Mouse (Mus musculus): Measurements from ENCODE around the gene Fam83e. TPM values are rescaled to one million over a fixed set of nuclear protein-coding genes. Genes with fewer than 3 reads are reported as not detected.

The Fam83e gene
- polyA plus RNA-seq, 1 experiment, result 0.48 TPM

DNA sequence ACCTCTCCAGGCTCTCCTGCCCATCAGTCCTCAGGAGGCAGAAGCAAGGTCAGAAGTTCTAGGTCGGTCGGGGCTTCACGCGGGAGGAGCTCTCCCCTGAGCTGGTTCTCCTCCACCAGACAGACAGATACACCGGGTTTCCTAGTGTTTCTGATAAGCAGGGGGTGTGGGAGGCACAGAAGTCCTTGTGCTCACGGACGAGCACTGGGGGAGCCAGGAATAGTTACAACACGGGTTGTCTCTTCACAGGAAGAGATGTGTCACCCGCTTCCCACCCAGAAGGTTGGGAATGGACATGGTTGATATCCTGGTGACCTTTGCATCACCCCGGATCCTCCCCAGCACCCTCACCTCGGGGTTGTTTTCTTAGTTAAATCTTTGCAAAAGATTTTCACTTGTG, 31.2 kb upstream of the Fam83e start:
- Histone ChIP-seq H3K4me3 (ENCODE audit: insufficient read depth, poor library complexity, severe bottlenecking) (no peak overlapping the region), H3K36me3 (ENCODE audit: control insufficient read depth, insufficient read depth) (no peaks in the 10 kb centered on the region), H3ac (ENCODE audit: control insufficient read depth, insufficient read length, low read depth) (no peak overlapping the region), H3K79me2 (ENCODE audit: control insufficient read depth, insufficient read depth) (no peaks in the 10 kb centered on the region), H3K79me3 (ENCODE audit: low read depth) (no peaks in the 10 kb centered on the region), H3K27me3 (ENCODE audit: control insufficient read depth, insufficient read depth, insufficient read length) (no peaks in the 10 kb centered on the region)
- TF ChIP-seq MAX (IDR thresholded peaks at IDR 0.05) (no peak), FOSL1 (IDR thresholded peaks at IDR 0.05; ENCODE audit: insufficient read depth, low read length, poor library complexity, severe bottlenecking) (no peak), USF1 (IDR thresholded peaks at IDR 0.05; ENCODE audit: low read depth) (no peak), MYOG (IDR thresholded peaks at IDR 0.05; ENCODE audit: control insufficient read depth, extremely low read depth, insufficient read length) (no peak), MYOD1 (IDR thresholded peaks at IDR 0.05; ENCODE audit: control insufficient read depth, insufficient read length, low read depth) (no peak), CTCF (IDR thresholded peaks at IDR 0.05; ENCODE audit: control insufficient read depth, insufficient read depth, insufficient read length) (no peak), CEBPB (IDR thresholded peaks at IDR 0.05; ENCODE audit: low read depth) (no peak)

- TF ChIP-seq CEBPB (IDR thresholded peaks at IDR 0.05; ENCODE audit: low read depth) (no peak), CTCF (IDR thresholded peaks at IDR 0.05; ENCODE audit: control insufficient read depth, insufficient read depth, insufficient read length) (no peak), FOSL1 (IDR thresholded peaks at IDR 0.05; ENCODE audit: insufficient read depth, low read length, poor library complexity, severe bottlenecking) (no peak), MYOG (IDR thresholded peaks at IDR 0.05; ENCODE audit: control insufficient read depth, extremely low read depth, insufficient read length) (no peak), MAX (IDR thresholded peaks at IDR 0.05) (no peak), USF1 (IDR thresholded peaks at IDR 0.05; ENCODE audit: low read depth) (no peak), MYOD1 (IDR thresholded peaks at IDR 0.05; ENCODE audit: control insufficient read depth, insufficient read length, low read depth) (no peak)
- no peaks in the 10 kb centered on the region for H3K79me3 ChIP-seq (ENCODE audit: low read depth)
- no peak overlapping the region for H3K4me3 ChIP-seq (ENCODE audit: insufficient read depth, poor library complexity, severe bottlenecking)
- no peak overlapping the region for H3ac ChIP-seq (ENCODE audit: control insufficient read depth, insufficient read length, low read depth)
- no peaks in the 10 kb centered on the region for H3K36me3 ChIP-seq (ENCODE audit: control insufficient read depth, insufficient read depth)
- no peaks in the 10 kb centered on the region for H3K79me2 ChIP-seq (ENCODE audit: control insufficient read depth, insufficient read depth)
- H3K27me3 ChIP-seq (ENCODE audit: control insufficient read depth, insufficient read depth, insufficient read length), result no peaks in the 10 kb centered on the region
Measured at GRCm38 (mm10) chr7:45692364-45692763, 28.6 kb upstream of the Fam83e start.

- Histone ChIP-seq H3K79me3 (ENCODE audit: low read depth) (no peaks in the 10 kb centered on the region), H3K27me3 (ENCODE audit: control insufficient read depth, insufficient read depth, insufficient read length) (no peaks in the 10 kb centered on the region), H3ac (ENCODE audit: control insufficient read depth, insufficient read length, low read depth) (no peak within 1 kb of the TSS), H3K4me3 (ENCODE audit: insufficient read depth, poor library complexity, severe bottlenecking) (no peak within 1 kb of the TSS), H3K79me2 (ENCODE audit: control insufficient read depth, insufficient read depth) (no peaks in the 10 kb centered on the region), H3K36me3 (ENCODE audit: control insufficient read depth, insufficient read depth) (no peaks in the 10 kb centered on the region)
- TF ChIP-seq MYOG (IDR thresholded peaks at IDR 0.05; ENCODE audit: control insufficient read depth, extremely low read depth, insufficient read length) (no peak), MYOD1 (IDR thresholded peaks at IDR 0.05; ENCODE audit: control insufficient read depth, insufficient read length, low read depth) (no peak), MAX (IDR thresholded peaks at IDR 0.05) (no peak)
Measured at GRCm38 (mm10) chr7:45693921-45694591, 27.0 kb upstream of the Fam83e start, which contains the start of gene Sec1. TSS of gene Sec1 (minus strand) at chr7:45694402.

GRCm38 (mm10) chr7:45695098-45695497, 25.9 kb upstream of the Fam83e start:
- Histone ChIP-seq H3K4me3 (ENCODE audit: insufficient read depth, poor library complexity, severe bottlenecking) (no peak overlapping the region), H3ac (ENCODE audit: control insufficient read depth, insufficient read length, low read depth) (no peak overlapping the region), H3K79me2 (ENCODE audit: control insufficient read depth, insufficient read depth) (no peaks in the 10 kb centered on the region), H3K27me3 (ENCODE audit: control insufficient read depth, insufficient read depth, insufficient read length) (peaks cover 9% of the 10 kb centered on the region), H3K36me3 (ENCODE audit: control insufficient read depth, insufficient read depth) (no peaks in the 10 kb centered on the region), H3K79me3 (ENCODE audit: low read depth) (no peaks in the 10 kb centered on the region)
- no peak for TF ChIP-seq MYOG (IDR thresholded peaks at IDR 0.05; ENCODE audit: control insufficient read depth, extremely low read depth, insufficient read length)
- TF ChIP-seq CTCF (IDR thresholded peaks at IDR 0.05; ENCODE audit: control insufficient read depth, insufficient read depth, insufficient read length), result no peak
- no peak for TF ChIP-seq FOSL1 (IDR thresholded peaks at IDR 0.05; ENCODE audit: insufficient read depth, low read length, poor library complexity, severe bottlenecking)
- TF ChIP-seq USF1 (IDR thresholded peaks at IDR 0.05; ENCODE audit: low read depth), result no peak
- no peak for TF ChIP-seq MYOD1 (IDR thresholded peaks at IDR 0.05; ENCODE audit: control insufficient read depth, insufficient read length, low read depth)

DNA sequence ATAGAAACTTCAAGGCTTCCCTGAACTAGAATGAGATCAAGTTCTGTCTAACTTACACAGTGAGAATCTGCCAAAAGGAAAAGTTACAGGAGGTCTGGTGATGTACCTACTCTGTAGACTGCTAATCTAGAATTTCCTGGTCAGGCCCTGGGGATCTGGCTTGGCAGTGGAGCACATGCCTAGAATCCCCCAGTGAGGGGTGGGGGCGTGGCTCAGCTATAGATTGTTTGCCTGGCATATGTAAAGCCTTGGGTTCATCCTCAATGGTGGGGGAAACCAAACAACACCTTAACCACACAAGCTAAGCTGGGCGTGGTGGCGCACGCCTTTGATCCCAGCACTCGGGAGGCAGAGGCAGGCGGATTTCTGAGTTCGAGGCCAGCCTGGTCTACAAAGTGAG, 23.1 kb upstream of the Fam83e start:
- no peak overlapping the region for H3K4me3 ChIP-seq (ENCODE audit: insufficient read depth, poor library complexity, severe bottlenecking)
- TF ChIP-seq CEBPB (IDR thresholded peaks at IDR 0.05; ENCODE audit: low read depth) (no peak), MYOD1 (IDR thresholded peaks at IDR 0.05; ENCODE audit: control insufficient read depth, insufficient read length, low read depth) (no peak), CTCF (IDR thresholded peaks at IDR 0.05; ENCODE audit: control insufficient read depth, insufficient read depth, insufficient read length) (no peak), FOSL1 (IDR thresholded peaks at IDR 0.05; ENCODE audit: insufficient read depth, low read length, poor library complexity, severe bottlenecking) (no peak), MYOG (IDR thresholded peaks at IDR 0.05; ENCODE audit: control insufficient read depth, extremely low read depth, insufficient read length) (no peak), MAX (IDR thresholded peaks at IDR 0.05) (no peak), USF1 (IDR thresholded peaks at IDR 0.05; ENCODE audit: low read depth) (no peak)
- no peaks in the 10 kb centered on the region for H3K79me3 ChIP-seq (ENCODE audit: low read depth)
- peaks cover 15% of the 10 kb centered on the region for H3K27me3 ChIP-seq (ENCODE audit: control insufficient read depth, insufficient read depth, insufficient read length)
- no peaks in the 10 kb centered on the region for H3K36me3 ChIP-seq (ENCODE audit: control insufficient read depth, insufficient read depth)
- H3K79me2 ChIP-seq (ENCODE audit: control insufficient read depth, insufficient read depth), result no peaks in the 10 kb centered on the region
- no peak overlapping the region for H3ac ChIP-seq (ENCODE audit: control insufficient read depth, insufficient read length, low read depth)
